Mouse (Mus musculus): ENCODE results near the gene Ssh2.

DNA sequence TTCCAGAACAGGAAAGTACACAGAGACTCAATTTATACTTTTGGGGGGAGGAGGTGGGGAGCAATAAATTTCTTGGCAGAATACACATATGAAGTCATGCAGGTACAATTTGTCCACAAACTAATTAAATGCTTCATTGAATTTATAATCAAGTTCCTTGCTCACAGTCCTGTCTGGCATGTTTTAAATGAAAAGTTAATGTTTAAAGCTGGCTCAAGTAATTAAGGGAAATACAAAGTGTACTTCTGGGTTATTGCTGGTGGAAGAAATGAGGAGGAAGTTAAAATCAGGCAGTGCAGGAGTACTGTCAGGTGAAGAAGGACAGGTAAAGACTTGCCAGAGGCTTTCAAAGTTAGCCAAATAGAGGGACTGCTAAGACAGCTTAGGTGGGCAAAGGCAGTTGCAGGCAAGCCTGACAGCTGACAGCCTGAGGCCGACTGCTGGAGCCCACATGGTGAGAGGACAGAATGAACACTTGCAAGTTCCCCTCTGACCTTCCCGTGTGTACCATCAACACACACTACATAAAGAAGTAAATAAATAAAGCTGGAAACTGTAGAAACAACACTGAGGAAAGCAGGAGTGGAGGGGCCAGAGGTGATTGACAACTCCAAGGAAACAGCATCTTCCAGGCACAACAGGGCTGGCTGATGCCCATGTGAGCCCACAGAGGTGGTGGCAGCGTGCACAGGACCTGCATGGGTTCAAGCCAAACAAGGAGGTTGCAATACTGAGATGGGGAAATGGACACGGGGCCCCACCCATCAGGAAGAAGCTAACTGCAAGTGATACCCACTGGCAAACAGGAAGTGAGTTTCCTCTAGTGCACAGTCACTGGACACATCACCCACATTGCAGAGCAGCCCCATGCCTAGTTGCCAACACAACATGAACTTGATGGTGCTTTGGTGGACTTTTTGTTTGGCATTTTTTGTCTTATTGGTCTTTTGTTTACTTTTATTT, 19.6 kb upstream of the Ssh2 start:
- no peak for TF ChIP-seq HCFC1 (IDR thresholded peaks at IDR 0.05; ENCODE audit: borderline replicate concordance, insufficient read depth, low read length)
- TF ChIP-seq MAFK (IDR thresholded peaks at IDR 0.05; ENCODE audit: insufficient read depth, low read depth, low read length): no peak
- no peak for TF ChIP-seq ZC3H11A (IDR thresholded peaks at IDR 0.05; ENCODE audit: borderline replicate concordance, low read depth, low read length)

Measured in ES-E14 (cell line).